Mouse (Mus musculus) cerebellum, adult 2 months (tissue): ENCODE results near the gene Racgap1. TPM values are rescaled to one million over a fixed set of nuclear protein-coding genes. Genes with fewer than 3 reads are reported as not detected.
A peak's percentile ranks its signal among the peaks of the same experiment; 100 is the strongest.

ENCODE experiments used
- DNase-seq, 2 experiments: peaks; one replicate each; pipeline ENCODE4 v3.0.0; 2021
- H3K27ac ChIP-seq: fragments of 200-500 bp; 2 replicates; pipeline ENCODE4 v1.5.1; 2012; ENCODE audit warnings: low read length, control low read depth, inconsistent platforms; ENCODE audit not compliant: insufficient read depth
- H3K27me3 ChIP-seq: fragments of 200-500 bp; 2 replicates; pipeline ENCODE4 v1.6.1; 2012; ENCODE audit warnings: inconsistent platforms, mild to moderate bottlenecking, low read length, moderate library complexity; ENCODE audit not compliant: control insufficient read depth, insufficient read depth
- H3K4me1 ChIP-seq: fragments of 200-500 bp; 2 replicates; pipeline ENCODE4 v1.6.1; 2011; ENCODE audit warnings: low read length; ENCODE audit not compliant: control insufficient read depth, insufficient read depth
- H3K4me3 ChIP-seq: fragments of 200-500 bp; replicated peaks from 2 replicates; pipeline ENCODE3; 2011; ENCODE audit warnings: mild to moderate bottlenecking, low read depth, low read length, control low read depth; ENCODE audit not compliant: insufficient read depth
- CTCF ChIP-seq: fragments of 200-500 bp; IDR thresholded peaks from 2 replicates; pipeline ENCODE4 v1.5.1; 2011; ENCODE audit warnings: low read depth, mild to moderate bottlenecking, control low read depth, low read length, moderate library complexity, borderline replicate concordance; ENCODE audit not compliant: insufficient read depth
- POLR2A ChIP-seq: fragments of 200-500 bp; IDR thresholded peaks from 2 replicates; pipeline ENCODE4 v1.6.1; 2011; ENCODE audit warnings: low read length, control low read depth, borderline replicate concordance; ENCODE audit not compliant: insufficient read depth
- WGBS: fragments of 180-500 bp; shearing (Covaris S2); methylation state at CpG from one replicate; pipeline ENCODE4 v1.1.7; 2018; 5-methylcytosine and 5-hydroxymethylcytosine counted together
- polyA plus RNA-seq: library from polyadenylated mRNA; depleted of rRNA; stranded (reverse); fragments of >200 nt; gene quantifications from 2 replicates; pipeline ENCODE4 v1.2.3, GENCODE M21; 2012

Gene Racgap1
- polyA plus RNA-seq, 1 experiment, result 15.5 TPM

GRCm38 (mm10) chr15:99592177-99592576 is 59.3 kb downstream of the Racgap1 start:
- no peak overlapping the region for H3K4me3 ChIP-seq
- no peak for DNase-seq
- peaks cover 9% of the 10 kb centered on the region for H3K4me1 ChIP-seq
- H3K27ac ChIP-seq, result no peak overlapping the region
- no peaks in the 10 kb centered on the region; the same call in 1 of the 2 replicates for H3K27me3 ChIP-seq
- WGBS, result 44% methylated on average over 8 of the region's 8 CpGs
- TF ChIP-seq CTCF, result no peak
- no peak for TF ChIP-seq POLR2A

DNA sequence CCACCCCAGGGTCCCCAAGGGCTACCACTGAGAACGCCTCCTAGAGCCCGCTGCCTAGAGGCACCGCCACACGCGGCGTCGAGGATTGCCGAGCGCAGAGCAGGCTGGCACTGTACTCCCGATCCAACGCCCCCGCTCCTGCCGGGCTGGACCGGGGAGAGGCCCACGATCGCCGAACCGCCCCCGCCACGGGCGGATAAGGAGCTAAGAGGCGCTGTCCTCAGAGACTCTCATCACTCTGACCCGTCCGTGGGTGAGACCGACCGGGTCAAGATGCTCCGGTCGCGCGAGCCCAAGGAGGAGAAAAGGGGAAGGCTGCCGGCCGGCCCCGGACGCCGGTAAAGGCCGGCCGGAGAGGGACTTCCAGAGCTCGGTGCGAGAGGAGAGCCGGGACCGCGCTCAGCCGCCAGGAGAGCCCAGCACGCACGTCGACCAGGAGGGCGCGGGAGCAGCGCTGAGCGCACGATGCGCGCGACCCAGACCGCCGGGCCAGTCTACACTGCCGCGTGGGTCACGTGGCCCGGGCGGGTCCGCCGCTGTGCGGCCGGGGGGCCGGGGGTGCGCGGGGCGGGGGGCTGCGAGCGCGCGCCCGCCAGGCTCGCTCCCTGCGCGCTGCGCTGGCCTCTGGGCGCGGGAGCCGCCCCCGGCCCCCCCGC is 60.9 kb downstream of the Racgap1 start, which contains the start of gene Aqp5:
Aqp5 (plus strand) TSS at position 354 of the 656 bp plus-strand sequence.
- 2% methylated on average over 75 of the region's 83 CpGs for WGBS
- no peak for DNase-seq
- H3K4me1 ChIP-seq, result no peaks in the 10 kb centered on the region
- TF ChIP-seq POLR2A (no peak), CTCF (no peak)
- H3K27ac ChIP-seq, result no peak within 1 kb of the TSS
- no peaks in the 10 kb centered on the region; the same call in 1 of the 2 replicates for H3K27me3 ChIP-seq
- H3K4me3 ChIP-seq, result peak within 1 kb of the TSS; percentile 22

GRCm38 (mm10) chr15:99589704-99590103 is 61.8 kb downstream of the Racgap1 start:
- Histone ChIP-seq H3K4me1 (0 out of 2 replicates have a peak, but pooled peaks cover 3% of the 10 kb centered on the region), H3K27me3 (no peaks in the 10 kb centered on the region; the same call in 1 of the 2 replicates), H3K4me3 (no peak overlapping the region), H3K27ac (no peak overlapping the region)
- no peak for DNase-seq
- TF ChIP-seq CTCF (no peak), POLR2A (no peak)
- WGBS, result 61% methylated on average over 7 of the region's 7 CpGs

- H3K4me1 ChIP-seq, result 0 out of 2 replicates have a peak, but pooled peaks cover 3% of the 10 kb centered on the region
- 43% methylated on average over 9 of the region's 9 CpGs for WGBS
- H3K4me3 ChIP-seq, result no peak overlapping the region
- no peak overlapping the region for H3K27ac ChIP-seq
- no peak for DNase-seq
- TF ChIP-seq CTCF, result no peak
- no peak for TF ChIP-seq POLR2A
- no peaks in the 10 kb centered on the region; the same call in 1 of the 2 replicates for H3K27me3 ChIP-seq
Measured at GRCm38 (mm10) chr15:99589237-99589636, 62.2 kb downstream of the Racgap1 start.

DNA sequence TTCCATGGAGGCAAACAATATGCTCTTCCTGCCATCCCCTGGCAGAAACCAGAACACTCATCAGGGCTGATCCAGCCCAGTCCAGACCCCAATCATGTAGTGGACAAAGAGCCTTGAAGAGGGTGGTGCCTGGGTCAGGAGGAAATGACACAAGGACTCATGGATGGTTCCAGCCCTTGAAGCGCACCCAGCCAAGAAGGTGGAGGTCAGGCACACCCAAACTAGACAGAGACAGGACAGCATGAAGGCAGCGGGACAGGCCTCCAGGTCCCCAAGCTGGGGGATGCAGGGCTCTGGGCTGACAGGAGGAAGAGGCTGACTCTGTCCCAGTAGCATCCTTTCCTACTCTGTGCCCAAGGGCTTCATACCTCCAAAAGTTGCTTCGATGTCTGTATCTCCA is 64.9 kb downstream of the Racgap1 start:
- H3K27ac ChIP-seq, result no peak overlapping the region
- WGBS, result 95% methylated on average over 3 of the region's 3 CpGs
- TF ChIP-seq CTCF (no peak), POLR2A (no peak)
- no peaks in the 10 kb centered on the region; the same call in 1 of the 2 replicates for H3K27me3 ChIP-seq
- H3K4me1 ChIP-seq, result peaks cover 6% of the 10 kb centered on the region; the same call in 1 of the 2 replicates
- no peak for DNase-seq
- H3K4me3 ChIP-seq, result no peak overlapping the region

DNA sequence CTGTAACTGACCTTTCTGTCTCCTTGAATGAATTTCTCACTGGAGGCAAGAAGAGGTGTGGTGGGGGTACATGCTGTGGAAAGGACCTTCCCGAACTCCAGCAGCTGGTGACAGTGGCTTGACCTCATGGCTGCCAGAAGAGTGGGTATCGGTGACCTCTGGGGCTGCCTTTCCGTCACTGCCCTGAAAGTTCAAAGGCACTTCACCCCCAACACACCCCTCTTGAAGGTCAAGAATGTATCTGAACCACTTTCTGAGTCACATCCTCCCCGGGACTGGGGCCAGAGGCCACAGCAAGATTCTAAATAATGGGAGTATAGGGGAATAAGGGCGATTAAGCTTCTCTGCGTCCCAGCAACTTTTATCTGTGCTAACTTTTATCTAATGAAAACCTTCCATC is 65.7 kb downstream of the Racgap1 start:
- 96% methylated on average over 6 of the region's 6 CpGs for WGBS
- Histone ChIP-seq H3K4me1 (peaks cover 6% of the 10 kb centered on the region; the same call in 1 of the 2 replicates), H3K27me3 (no peaks in the 10 kb centered on the region; the same call in 1 of the 2 replicates), H3K4me3 (no peak overlapping the region), H3K27ac (no peak overlapping the region)
- DNase-seq, result no peak
- TF ChIP-seq CTCF (no peak), POLR2A (no peak)

- no peak overlapping the region for H3K4me3 ChIP-seq
- no peak for TF ChIP-seq CTCF
- no peak for TF ChIP-seq POLR2A
- 41% methylated on average over 24 of the region's 24 CpGs for WGBS
- DNase-seq, result no peak
- H3K27me3 ChIP-seq, result no peaks in the 10 kb centered on the region
- H3K4me1 ChIP-seq, result peaks cover 6% of the 10 kb centered on the region; the same call in 1 of the 2 replicates
- H3K27ac ChIP-seq, result no peak overlapping the region
Measured at GRCm38 (mm10) chr15:99584407-99585202, 66.9 kb downstream of the Racgap1 start.
